Mouse (Mus musculus): ENCODE measurements around the gene Ror2.

GRCm38 (mm10) chr13:53125627-53126026 is 160.3 kb downstream of the Ror2 start:
- no peak for TF ChIP-seq CTCF (IDR thresholded peaks at IDR 0.05; ENCODE audit: low read depth)
- TF ChIP-seq EP300 (optimal IDR thresholded peaks at IDR 0.05): no peak
